Mouse (Mus musculus) hindlimb bud, embryonic 11.5 days (tissue): ENCODE results near the gene Plxna4.

Source experiments
- DNase-seq: peaks from one replicate; pipeline ENCODE4 v3.0.0-alpha.2; 2012; ENCODE audit warnings: low read depth, low spot score; ENCODE audit errors: extremely low spot score

Gene Plxna4

DNA sequence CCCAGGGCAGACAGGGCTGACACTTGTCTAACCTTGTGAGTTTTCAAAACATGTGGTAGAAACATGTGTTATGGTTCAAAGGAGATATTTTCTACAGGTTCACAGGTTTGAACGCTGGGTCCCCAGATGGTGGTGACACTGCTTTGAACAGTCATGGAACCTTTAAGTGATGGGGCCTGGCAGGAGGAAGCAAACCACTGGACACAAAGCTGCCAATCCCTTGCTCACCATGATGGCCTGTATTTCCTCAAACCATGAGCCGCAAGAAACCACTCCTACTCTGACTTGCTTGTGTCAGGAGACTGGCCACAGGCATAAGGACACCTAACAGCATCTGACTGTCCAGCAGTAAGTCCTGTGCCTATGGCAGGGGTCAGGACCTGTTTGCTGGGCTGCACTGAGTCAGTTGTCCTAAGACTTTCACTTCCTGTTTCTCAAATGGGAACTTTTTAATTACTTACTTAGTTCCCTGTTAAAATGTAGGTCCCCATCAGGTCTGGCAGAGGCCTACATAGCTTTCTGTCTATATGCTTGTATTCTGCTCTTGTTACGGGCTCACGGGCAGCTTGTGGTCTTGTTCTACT lies 403.5 kb downstream of the Plxna4 start:
- no peak for DNase-seq

DNA sequence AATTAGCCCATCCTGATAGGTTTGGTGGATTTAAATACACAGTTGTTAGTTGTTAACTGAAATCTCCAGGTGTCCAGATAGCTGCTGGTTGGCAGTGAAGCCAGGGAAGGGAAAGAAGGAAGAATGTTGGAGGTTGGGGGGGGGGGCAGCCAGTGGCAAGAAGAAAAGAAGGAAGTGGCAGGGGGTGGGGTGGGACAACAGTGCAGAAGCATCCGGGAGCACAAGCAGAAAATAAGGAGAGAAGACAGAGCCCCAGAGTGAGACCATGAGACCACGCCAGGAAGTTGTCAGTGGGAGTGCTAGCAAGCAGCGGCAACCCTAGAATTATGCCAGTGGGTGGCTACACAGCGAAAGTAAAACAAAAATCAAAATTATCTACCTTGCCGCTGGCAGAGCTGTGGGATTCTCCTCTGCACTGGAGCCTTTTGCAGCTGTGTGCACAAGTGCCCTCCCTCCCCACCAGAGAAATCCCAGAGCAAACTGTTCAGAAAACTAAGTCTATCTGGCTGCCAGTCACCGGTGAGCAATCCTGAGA lies 404.3 kb downstream of the Plxna4 start:
- no peak for DNase-seq

DNA sequence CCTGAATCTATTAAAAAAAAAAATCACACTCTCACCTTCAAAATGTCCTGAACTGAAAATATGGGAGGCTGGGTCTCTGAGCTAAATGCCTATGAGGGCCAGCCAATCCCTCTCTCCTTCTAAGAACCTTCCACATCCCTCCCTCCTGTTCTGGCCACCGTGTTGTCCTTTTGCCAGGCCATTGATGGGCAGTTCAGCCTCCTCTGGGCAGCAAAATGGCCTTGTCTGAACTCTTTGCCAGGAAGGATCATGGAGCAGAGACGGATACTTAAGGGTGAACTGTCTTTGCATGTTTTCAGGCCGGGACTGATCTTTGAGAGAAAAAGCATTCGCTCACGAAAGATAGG lies 408.0 kb downstream of the Plxna4 start:
- DNase-seq, result no peak

DNA sequence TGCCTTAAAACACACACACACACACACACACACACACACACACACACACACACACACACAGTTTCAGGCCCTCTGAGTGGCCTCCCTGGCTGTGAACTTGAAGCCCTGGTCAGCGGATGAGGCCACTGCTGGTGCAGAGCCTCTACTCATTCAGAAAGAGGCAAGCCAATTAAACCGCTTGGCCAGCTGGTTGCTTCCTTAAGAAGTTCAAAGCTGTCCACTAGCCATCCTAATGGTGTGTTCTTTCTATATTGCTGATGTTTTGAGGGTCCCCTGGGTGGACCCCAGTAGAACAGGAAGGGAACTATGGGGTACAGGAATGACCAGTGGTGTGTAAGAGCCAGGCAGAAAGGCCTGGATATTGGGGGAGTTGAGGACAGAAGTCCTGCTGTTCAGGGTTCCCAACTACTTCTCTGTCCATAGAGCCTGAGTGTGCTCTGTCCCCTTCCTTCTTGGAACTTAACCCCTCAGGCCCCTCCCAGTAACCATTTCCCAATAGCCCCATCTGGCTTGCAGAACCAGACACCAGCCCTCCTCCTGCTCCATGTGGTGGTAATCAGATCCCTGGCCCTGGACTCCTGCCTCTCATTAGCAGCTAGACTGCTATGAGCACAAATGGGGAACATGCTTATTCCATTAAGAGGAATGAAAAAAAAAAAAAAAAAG lies 408.5 kb downstream of the Plxna4 start:
- peak; percentile 66 for DNase-seq

DNA sequence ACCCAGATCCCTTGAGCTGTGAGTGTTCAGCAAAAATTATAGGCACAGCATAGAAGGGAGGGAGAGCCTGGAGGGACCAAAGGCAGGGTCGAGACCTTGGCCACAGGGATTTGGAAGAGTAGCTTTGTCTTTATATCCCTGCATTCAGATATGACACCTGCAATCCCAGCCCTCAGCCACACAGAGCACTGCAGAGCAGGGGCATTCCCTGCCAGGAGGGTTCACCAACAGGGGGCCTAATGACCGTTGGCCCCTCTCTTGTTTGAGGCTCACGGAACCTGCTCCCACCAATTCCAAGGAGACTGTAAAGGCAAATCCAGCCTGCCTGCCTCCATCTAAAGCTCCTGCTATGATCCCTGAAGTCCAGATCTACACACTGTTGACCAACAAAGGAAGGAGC lies 410.1 kb downstream of the Plxna4 start:
- DNase-seq, result no peak

DNA sequence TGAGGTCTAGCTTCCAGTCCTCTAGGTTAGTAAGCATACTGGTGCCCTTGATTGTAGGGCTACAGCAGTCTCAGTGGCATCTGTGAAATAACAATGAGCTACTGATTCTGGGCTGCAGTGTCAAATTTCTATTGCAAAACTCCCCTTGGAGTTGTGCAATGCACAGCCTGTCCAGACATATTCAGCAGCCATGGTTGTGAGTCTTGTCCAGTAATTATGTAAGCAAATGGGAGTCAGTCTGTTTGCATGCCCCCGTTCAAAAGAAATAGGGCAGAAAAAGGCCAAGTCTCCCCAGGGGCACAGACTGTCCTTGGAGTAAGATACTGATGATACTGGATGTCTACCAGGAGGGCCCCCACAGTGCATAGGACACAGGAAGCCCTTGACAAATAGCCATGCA lies 420.3 kb downstream of the Plxna4 start:
- no peak for DNase-seq

DNA sequence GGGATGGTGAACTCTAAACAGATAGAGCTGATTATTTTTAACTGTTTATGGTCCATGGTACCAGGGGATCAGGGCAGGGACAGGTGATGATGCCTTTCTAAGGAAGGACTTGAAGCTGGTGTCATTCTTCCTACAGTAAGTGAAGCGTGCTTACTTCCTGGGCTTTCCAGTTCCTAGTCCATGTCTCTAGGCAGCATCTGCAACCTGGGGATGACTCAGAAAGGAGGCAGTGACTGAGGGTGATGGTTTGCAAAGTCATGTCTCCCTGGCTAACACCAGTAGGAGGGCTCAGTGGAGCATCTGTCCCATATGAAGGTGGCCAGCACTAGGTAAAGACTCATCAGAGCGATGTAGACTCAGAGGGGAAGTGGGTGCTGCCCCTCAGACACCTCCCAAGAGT lies 427.6 kb downstream of the Plxna4 start:
- DNase-seq, result no peak

DNA sequence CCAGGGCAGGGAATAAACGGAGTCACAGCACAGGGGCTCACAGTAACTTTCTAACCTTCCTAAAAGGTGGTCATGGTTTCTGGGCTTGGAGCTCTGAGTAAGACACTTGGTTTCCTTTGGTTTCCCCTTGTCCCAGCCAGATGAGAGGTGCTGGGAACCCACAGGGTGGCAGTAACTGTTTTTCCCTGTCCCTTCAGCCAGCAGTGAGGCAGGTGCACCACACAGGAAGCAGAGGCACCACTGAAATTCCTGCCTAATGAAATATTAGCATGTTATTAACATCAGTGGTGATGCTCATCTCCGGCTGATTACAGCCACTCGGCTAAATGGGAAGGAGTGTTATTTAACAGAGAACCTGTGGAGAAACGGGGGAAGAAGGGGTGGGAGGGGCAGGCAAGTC lies 428.1 kb downstream of the Plxna4 start:
- no peak for DNase-seq

DNA sequence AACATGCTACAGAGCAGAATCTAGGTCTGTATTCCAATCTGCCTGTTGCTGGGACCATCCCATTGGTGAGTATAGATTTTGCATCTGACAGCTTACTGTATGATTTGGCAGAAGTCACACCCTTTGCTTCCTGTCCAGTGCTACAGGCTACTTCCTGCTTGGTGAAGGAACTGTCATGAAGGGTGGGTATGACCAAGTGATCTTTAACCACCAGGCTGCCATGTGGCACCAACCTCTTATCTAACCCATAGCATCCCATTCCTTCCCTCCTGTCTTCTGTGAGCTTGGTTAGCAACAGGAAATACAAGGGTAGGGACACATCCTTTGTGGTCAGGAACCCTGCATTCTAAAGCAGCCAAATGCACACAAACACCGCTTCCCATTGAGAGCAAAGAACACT lies 429.6 kb downstream of the Plxna4 start:
- DNase-seq, result no peak

DNA sequence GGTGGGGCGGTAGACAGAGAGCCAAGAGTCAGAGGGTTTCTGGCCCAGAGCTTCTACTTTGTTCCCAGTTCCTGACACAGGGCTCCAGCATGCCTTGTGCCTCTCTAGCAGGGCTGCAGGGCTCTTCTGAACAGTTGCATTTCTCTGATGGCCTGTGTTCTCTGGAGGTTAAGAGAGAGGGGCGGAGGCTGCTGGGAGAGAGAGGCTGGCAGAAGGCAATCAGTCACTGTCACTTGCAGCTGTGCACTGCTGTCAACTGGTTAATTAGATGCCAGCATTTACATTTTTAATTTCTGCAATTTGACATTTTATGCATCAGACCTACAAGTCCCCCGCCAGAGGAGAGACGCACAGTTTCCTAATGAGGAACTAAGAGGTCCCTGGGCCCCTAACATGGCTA lies 434.8 kb downstream of the Plxna4 start:
- DNase-seq, result no peak

DNA sequence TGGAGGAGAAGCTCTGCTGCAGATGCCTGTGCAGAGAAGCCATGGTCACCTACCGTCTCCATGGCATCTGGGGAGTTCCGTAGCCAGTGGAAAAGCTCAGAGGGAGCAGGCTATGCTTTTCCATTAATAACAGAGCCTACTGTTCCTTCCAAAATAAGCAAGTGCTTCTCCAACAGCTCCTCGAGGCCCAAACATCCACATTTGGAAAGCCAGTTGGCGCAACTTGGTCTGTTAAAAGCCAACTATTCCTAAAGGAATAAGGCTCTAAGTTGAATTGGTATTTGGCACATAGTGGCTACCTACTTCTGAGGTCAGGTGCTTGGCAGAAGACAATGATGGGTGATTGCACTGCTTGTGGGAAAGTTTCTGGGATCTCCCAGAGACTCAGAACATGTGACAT lies 437.2 kb downstream of the Plxna4 start:
- no peak for DNase-seq

DNA sequence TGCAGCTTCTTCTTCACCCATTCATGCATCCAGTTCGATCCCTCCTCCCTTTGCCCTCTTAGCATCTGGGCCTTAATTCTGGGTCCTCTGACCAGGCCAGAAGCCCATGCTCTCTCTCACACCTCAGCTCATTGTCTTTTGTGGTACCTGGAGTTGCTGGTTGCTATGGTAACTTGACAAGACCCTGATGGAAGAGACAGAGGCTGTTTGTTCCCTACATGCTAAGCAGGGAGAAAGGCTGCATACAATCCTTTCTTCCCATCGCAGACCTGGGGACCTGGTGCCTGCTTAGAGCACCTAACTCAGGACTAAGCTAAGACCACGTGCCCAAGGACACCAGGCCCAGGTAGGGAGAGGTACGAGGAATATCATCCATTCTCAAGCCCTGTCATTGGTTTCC lies 443.2 kb downstream of the Plxna4 start:
- DNase-seq, result no peak

DNA sequence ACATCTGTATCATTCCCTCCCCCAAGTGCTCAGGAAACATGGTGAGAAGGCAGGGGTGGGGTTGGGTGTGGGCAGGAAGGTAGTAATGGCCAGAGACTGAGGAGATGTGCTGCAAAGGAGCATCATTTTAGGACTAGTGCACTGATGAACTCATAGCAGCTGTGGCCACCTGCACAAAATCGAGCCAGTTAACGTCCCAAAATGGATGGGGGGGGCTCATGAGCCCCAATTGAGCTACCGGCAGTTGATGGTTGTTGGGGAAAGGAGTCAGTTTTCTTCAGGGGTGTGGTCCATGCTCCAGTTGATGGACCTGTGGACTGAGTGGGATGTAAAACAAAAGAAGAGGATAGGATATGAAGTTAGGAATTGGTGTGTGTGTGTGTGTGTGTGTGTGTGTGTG lies 448.5 kb downstream of the Plxna4 start:
- DNase-seq, result no peak

DNA sequence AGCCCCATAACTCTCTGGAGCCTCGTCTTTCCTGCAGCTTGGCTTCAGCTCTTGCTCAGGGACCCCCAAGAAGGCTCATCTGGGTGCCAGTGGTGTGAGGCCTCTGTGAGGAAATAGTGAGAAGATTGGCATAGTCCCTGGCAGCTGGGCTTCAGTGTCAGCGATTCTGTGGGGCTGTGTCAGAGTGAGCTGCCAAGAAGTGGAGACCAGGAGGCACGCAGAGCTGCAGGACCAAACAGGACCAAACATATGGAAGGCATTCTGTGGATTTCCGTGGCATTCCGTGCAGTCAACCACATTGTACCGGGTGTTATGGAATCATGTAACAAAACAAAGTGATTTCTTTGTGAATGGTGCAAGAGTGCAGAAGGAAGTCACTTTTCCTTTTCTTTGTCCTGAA lies 461.1 kb downstream of the Plxna4 start:
- DNase-seq, result no peak

DNA sequence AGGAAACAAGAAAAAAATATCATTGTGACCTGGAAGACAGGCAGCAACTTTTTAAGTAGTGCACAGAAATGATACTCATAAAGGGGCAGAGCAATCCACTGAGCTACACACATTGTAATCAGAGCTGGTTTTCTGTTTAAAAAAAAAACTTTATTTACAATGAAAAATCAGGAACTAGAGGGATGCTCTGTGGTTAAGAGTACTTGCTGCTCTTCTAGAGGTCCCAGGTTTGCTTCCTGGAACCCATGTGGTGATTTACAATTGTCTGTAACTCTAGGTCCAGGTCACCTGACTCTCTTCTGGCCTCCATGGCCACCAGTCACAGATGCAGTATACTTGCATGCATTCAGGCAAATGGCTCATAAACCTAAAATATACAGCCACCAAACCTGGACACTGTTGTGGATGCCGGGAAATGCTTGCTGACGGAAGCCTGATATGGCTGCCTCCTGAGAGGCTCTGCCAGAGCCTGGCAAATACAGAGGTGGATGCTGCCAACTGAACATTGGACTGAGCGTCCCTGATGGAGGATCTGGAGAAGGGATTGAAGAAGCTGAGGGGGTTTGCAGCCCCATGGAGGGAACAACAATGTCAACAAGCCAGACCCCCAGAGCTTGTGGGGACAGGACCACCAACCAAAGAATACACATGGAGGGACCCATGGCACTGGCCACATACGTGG lies 465.3 kb downstream of the Plxna4 start:
- no peak for DNase-seq

DNA sequence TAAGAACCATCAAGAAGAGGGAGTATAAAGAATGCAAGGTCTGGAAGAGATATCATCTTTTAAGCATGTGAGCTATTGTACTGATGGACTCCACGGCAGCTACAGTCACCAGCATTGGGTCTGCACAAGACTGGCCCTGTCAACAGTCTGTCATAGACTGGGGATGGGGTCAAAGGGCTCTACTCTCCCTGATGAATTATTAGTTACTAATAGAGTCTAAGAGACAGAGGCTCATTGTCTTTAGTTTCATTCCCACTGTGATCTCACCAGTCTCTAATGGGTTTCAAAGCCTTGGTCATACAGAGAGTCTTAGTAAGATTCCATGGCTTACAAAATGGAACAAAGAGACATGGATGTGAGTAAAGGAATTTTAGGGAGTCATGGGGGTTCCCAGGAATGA lies 467.1 kb downstream of the Plxna4 start:
- DNase-seq, result no peak

DNA sequence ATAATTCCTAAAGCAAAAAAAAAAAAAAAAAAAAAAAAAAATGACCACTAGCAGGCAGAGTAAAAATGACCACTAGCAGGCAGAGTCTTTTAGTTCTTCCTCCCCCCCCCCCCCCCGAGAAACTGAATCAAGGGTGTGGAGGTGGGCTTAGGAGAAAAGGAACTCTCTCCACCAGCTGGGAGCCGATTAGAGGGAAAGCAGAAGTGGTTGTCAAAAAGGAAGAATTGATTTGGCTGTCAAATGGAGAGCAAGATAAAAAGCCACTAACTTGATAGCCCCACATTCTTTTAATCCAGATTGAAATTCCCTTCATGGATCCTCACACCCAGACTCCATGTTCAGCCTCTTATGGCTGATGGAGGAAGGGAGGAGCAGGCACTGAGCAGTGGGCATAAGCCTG lies 478.8 kb downstream of the Plxna4 start:
- no peak for DNase-seq

DNA sequence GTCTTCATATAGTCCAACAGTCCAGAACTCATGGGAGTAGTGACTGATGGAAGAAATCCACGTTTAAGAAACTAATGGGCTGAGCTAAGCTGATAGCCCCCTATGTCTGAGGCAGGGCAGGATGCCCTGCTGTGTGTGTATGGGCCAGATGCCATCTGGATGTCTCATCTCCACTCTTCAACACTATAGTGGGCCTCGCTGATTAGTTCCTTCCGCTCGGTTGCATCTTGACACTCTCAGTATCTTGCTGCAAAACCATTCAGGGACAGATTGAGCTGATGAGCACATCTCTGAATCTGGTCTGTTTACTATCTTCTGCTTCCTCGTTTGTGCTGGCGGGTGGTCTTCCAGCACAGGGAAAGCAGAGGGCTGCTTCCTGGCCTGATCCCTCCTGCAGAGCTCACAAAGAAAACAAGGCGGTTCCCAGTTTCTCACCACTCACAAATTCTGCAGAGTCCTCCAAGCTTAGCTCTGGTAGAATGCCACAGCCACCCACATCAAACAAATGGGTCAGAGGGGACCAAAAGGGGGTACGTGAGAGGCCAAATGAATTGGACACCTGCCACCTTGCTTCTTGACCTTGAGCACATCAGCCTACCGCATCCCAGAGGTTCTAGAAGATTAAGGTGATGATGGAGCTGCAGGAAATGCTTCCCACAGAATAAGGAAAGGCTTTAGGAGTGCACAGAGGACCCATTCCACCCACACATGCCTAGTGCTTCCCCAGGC lies 482.3 kb downstream of the Plxna4 start:
- DNase-seq, result no peak
